Mouse (Mus musculus): ENCODE results near the gene Galnt17.
A peak's percentile ranks its signal among the peaks of the same experiment; 100 is the strongest.

The Galnt17 gene

GRCm38 (mm10) chr5:131239813-131240212, 68.5 kb downstream of the Galnt17 start:
- DNase-seq = no peak

GRCm38 (mm10) chr5:131236906-131237305, 71.4 kb downstream of the Galnt17 start:
- peak; percentile 7 for DNase-seq

DNA sequence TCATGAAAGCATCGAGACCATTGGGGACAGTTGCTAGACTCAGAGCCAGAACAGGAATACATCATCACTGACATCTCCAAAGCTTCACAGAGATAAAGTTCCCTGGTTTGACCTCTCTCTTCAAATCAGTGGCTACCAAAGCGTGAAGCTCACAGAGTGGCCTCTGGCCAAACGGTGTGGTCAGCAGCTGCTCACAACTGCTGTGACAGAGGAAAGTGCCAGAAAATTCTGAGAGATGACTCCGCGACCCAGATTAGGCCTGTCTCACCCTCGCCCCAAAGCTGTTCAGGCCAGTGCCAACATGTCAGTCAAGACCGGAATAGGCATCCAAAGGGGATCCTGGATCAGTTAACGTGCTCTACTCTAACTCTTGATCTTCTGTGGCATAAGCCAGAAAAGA, 74.5 kb downstream of the Galnt17 start:
- no peak for DNase-seq

- no peak for DNase-seq
Measured at GRCm38 (mm10) chr5:131231060-131231459, 77.2 kb downstream of the Galnt17 start.

DNA sequence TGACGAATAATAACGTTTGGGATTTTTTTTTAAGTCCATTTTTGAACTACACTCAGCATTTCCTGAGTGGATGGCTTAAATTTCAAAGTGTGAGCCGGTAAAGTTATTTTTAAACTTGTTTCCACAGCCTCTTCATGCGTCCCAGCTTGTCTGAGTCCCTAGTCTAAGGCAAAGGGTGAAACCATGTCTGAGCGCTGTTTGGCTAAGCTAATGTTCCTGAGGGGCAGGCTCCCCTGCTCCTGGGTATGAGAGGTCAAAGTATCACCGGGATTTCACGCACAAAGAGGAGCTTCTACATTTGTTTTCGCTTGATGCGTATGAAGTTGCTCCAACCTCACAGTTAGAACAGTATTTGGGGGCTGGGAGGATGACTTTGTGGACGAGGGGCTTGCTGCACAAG, 78.6 kb downstream of the Galnt17 start:
- no peak for DNase-seq

DNA sequence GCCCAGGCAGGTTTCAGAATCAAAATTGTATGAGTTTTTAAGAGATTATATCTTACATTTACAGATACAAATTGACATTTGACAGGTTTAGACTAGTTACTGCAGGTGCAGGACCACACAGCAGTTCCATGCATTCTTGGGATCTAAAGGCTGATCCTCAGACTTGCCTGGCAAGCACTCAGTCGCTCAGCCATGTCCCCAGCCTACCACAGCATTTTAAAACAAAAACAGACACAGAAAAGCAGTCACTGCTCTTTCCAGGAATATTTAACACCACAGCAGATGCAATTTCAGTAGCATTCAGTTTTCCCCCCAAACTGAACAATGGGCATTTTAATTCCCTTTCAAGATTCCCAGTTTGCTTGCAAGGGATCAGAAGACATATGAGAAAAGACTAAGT, 84.9 kb downstream of the Galnt17 start:
- no peak for DNase-seq

DNA sequence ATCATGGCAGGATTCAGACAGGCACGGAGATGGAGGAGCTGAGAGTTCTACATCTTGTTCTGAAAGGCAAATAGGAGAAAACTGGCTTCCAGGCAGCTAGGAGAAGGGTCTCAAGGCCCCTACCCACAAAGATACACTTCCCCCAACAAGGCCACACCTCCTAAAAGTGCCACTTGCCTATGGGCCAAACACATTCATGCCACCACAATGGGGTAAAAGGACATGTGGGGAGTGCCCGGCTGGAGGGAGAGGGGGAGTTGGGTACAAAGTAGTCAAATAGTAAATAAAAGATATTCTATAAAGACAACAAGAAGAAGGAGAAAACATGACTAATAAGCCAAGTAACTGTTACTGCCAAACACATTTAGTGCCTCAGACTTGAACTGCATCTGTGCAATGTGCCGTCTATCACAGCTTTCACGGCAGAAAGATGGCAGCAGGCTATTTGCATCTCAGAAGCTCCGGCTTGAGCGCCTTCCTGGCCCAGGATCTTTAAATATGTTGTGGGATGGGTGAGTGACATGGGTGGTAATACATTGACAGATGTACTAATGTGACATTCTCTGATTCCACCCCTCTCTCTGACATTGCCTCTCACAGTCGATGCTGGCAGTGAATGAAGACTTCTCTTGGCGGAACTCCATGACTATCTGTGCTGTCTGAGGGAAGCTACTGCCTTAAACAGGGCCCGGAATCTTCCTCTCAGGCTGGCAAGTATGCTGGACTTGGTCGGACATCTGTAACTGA, 85.6 kb downstream of the Galnt17 start:
- DNase-seq = no peak

DNA sequence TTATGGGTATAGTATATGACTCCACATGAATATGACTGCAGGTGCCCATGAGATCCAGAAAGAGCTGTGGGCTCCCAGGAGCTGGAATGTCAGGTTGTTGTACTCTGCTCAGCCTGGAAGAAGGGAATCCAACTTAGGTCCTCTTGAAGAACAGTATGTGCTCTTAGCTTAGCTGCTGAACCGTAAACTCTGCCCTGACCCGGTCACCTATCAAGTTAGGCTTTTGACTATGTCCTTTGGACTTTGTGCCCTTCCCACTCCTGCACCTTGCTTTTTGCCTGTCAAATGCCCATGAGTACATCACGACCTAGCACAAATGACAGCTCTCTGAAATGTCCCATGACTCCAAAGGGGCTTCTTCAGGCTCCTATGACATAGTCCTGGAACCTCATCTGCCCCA, 90.1 kb downstream of the Galnt17 start:
- peak; percentile 66 for DNase-seq

GRCm38 (mm10) chr5:131211618-131212017, 96.7 kb downstream of the Galnt17 start:
- peak; percentile 6 for DNase-seq

- no peak for DNase-seq
Measured at GRCm38 (mm10) chr5:131201146-131201545, 107.2 kb downstream of the Galnt17 start.

DNA sequence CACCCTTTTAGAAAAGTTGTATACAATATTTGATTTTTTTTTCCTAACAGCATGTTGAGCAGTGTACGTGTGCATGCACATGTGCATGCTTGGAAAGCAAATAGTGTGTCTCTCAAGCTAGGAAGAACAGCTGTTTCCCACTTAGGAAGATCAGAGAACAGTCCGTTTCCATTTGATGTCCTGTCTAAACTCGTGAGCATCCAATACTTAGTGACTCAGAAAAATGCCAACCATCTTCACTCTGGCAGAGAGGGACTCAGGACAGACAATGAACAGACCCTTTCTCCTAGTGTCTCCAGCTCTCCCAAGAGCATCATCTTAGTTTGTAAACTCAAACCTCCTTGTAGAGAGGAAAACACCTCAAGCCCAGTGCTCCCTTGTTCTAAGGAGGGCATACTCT, 116.0 kb downstream of the Galnt17 start:
- DNase-seq = no peak

GRCm38 (mm10) chr5:131184566-131184965, 123.7 kb downstream of the Galnt17 start:
- DNase-seq = no peak

DNA sequence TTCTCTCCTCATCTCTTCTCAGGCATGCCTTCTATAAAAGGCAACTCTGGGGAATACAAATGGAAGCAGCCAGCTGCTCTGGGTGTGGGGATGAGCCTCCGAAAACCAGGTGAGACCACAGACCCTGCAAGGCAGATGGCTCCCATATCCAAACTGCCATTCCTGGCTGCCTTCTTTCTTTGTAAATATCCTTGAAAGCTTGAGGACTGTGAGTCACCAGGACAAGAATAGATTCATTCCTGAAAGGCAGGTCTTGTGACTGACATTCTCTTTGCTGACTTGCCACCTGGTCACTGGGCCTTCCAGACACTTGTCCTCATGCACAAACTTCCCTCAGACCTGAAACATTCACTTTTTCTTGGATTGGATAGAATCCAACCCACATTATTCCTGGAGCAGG, 127.1 kb downstream of the Galnt17 start:
- DNase-seq = no peak

DNA sequence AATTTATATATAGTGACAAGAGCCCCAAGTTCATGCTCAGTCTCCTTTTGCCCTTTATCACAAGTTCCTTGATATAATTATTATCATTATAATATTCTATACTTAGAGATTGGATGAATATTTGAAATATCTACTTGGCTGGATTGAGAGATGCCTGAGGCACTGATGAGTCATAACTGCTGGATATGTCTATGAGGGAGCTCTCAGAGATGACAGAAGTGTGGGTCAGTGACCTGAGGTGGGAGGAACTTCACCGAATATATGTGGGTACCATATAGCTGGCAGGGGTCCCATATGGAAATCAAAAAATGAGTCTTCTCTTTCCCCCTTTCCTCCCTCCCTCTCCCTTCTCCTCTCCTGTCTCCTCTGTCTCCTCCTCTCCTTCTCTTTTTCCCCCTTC, 127.5 kb downstream of the Galnt17 start:
- DNase-seq = no peak

GRCm38 (mm10) chr5:131177851-131178250, 130.4 kb downstream of the Galnt17 start:
- DNase-seq = no peak

DNA sequence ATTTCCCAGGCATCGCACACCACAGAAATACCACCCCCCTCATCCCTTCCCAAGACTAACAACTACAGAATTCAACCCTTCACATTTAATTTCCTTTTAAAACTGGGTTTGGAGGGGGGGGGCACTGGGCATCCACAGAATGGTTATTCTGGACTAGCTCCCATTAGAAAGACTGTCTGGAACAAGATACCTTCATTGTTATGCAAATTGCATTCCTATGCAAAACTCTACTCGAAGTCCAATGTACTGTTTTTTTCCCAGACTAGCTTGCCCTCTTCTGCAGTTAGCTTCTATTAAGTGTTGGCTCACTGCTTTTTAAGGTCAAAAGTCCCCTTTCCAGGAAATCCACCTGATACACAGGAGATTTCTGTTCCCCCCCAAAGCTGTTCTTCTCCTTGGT, 131.1 kb downstream of the Galnt17 start:
- DNase-seq = peak; percentile 7

GRCm38 (mm10) chr5:131169186-131169585, 139.1 kb downstream of the Galnt17 start:
- DNase-seq = no peak

GRCm38 (mm10) chr5:131167366-131167765, 140.9 kb downstream of the Galnt17 start:
- DNase-seq = no peak

- DNase-seq = no peak
Measured at GRCm38 (mm10) chr5:131165681-131166080, 142.6 kb downstream of the Galnt17 start.

GRCm38 (mm10) chr5:131157866-131158265, 150.4 kb downstream of the Galnt17 start:
- DNase-seq = no peak

DNA sequence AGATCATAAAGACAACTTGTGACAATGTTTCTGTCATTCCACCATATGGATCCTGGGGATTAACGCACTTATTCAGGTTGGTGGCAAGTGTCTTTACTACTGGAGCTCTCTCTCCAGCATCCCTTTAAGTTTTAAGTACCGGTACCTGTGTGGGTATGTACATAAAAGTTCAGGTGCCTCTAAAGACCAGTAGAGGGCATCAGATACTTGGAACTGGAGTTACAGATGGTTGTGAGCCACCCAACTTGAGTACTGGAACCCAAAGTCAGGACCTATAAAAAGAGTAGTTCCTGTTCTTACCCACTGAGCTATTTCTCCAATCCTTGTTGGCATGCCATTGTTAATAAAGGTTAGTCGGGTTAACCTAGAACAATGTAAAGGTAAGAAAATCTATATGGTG, 152.0 kb downstream of the Galnt17 start:
- peak; percentile 9 for DNase-seq

GRCm38 (mm10) chr5:131142606-131143005, 165.7 kb downstream of the Galnt17 start:
- no peak for DNase-seq

GRCm38 (mm10) chr5:131134809-131135208, 173.5 kb downstream of the Galnt17 start:
- no peak for DNase-seq

GRCm38 (mm10) chr5:131120296-131120840, 187.9 kb downstream of the Galnt17 start:
- DNase-seq = no peak

GRCm38 (mm10) chr5:131119896-131120295, 188.4 kb downstream of the Galnt17 start:
- no peak for DNase-seq

Measured in kidney, adult 9 months (tissue).